Mouse (Mus musculus): Measurements from ENCODE around the gene Aox4. TPM values are rescaled to one million over a fixed set of nuclear protein-coding genes. Genes with fewer than 3 reads are reported as not detected.

Gene Aox4
- total and polyA plus RNA-seq, 3 experiments: 0.05 to 0.27 TPM; not detected in 1

GRCm38 (mm10) chr1:58315532-58315931, 105.3 kb downstream of the Aox4 start:
- TF ChIP-seq ELF1 (IDR thresholded peaks at IDR 0.05; ENCODE audit: low read depth, low read length) (no peak), CHD2 (IDR thresholded peaks at IDR 0.05; ENCODE audit: low read length) (no peak), PAX5 (IDR thresholded peaks at IDR 0.05; ENCODE audit: low read length) (no peak), KAT2A (IDR thresholded peaks at IDR 0.05; ENCODE audit: insufficient replicate concordance, low read length) (no peak), MYC (IDR thresholded peaks at IDR 0.05; ENCODE audit: low read depth, low read length) (no peak), MEF2A (IDR thresholded peaks at IDR 0.05; ENCODE audit: borderline replicate concordance, low read depth, low read length) (no peak), ZNF384 (IDR thresholded peaks at IDR 0.05; ENCODE audit: low read depth, low read length) (no peak), MAX (IDR thresholded peaks at IDR 0.05; ENCODE audit: low read length) (no peak), RCOR1 (conservative IDR thresholded peaks at IDR 0.05; ENCODE audit: low read depth, low read length) (no peak), SIN3A (IDR thresholded peaks at IDR 0.05; ENCODE audit: low read length) (no peak), BHLHE40 (IDR thresholded peaks at IDR 0.05; ENCODE audit: low read depth, low read length) (no peak)
- dilution Hi-C loops (cut with MboI; ENCODE audit: extremely low pct_ligation_motif_present, extremely low pct_unique_long_range_greater_than_20kb, low sequenced_read_pairs): no loop called here
- no peaks in the 10 kb centered on the region for H3K9me3 ChIP-seq (replicated peaks; ENCODE audit: low read length)

More at GRCm38 (mm10) chr1:58315532-58315931, 105.3 kb downstream of the Aox4 start:
- H3K4me1 ChIP-seq (ENCODE audit: control insufficient read depth in 1 of 2, insufficient read depth in 2 of 2): peaks cover 3 to 4% of the 10 kb centered on the region in 2 experiments; a peak in 1 of 4 replicates
- no peak overlapping the region for H3K9ac ChIP-seq (ENCODE audit: insufficient read depth, low read depth)
- H3K27me3 ChIP-seq (replicated peaks): no peaks in the 10 kb centered on the region
- H3K27ac ChIP-seq (ENCODE audit: insufficient read depth, low read depth): no peak overlapping the region
- H3K4me3 ChIP-seq (replicated peaks in 1 of 3; ENCODE audit: low read depth in 2 of 3, low read length in 2 of 3, poor library complexity in 1 of 3): no peak overlapping the region
- H3K4me2 ChIP-seq (ENCODE audit: insufficient read depth, low read depth, poor library complexity, severe bottlenecking): no peak overlapping the region
- no peaks in the 10 kb centered on the region for H3K79me2 ChIP-seq (replicated peaks; ENCODE audit: control insufficient read depth, extremely low read depth, insufficient read depth, poor library complexity, severe bottlenecking)
- in situ Hi-C loops (cut with MboI; ENCODE audit: low pct_ligation_motif_present, low pct_unique_long_range_greater_than_20kb, low sequenced_read_pairs): no loop called here
- DNase-seq (ENCODE audit: extremely low read depth): no peak
- no peaks in the 10 kb centered on the region for H3K36me3 ChIP-seq (replicated peaks in 1 of 2; ENCODE audit: control insufficient read depth in 1 of 2, insufficient read depth in 1 of 2, low read length in 1 of 2)

Other genes with a start within 250 kb of the Aox4 start
- gene Sgo2a, start 214.4 kb upstream of the Aox4 start, total RNA-seq (2012; rRNA removed): 14.4 and 15.1 TPM in 2 replicates
- gene Sgo2a, start 214.4 kb upstream of the Aox4 start, total RNA-seq (2014; rRNA removed): 24.2 and 27.1 TPM in 2 replicates
- 14.6 and 15.1 TPM in 2 replicates for gene Sgo2a, start 214.4 kb upstream of the Aox4 start, polyA plus RNA-seq (2012; ENCODE audit: insufficient read length, low read depth)
- gene Kctd18, start 191.4 kb upstream of the Aox4 start, total RNA-seq (2012; rRNA removed): 10.5 and 12.8 TPM in 2 replicates
- gene Kctd18, start 191.4 kb upstream of the Aox4 start, total RNA-seq (2014; rRNA removed): 19.8 and 22.3 TPM in 2 replicates
- 14.8 and 18.5 TPM in 2 replicates for gene Kctd18, start 191.4 kb upstream of the Aox4 start, polyA plus RNA-seq (2012; ENCODE audit: insufficient read length, low read depth)
- gene Aox1, start 180.5 kb upstream of the Aox4 start, total RNA-seq (2012; rRNA removed): 0.04 TPM in 1 of 2 replicates, not detected in the other
- 0.15 and 0.18 TPM in 2 replicates for gene Aox1, start 180.5 kb upstream of the Aox4 start, total RNA-seq (2014; rRNA removed)
- gene Aox1, start 180.5 kb upstream of the Aox4 start, polyA plus RNA-seq (2012; ENCODE audit: insufficient read length, low read depth): 0.40 TPM in 2 replicates
- gene Aox3, start 97.3 kb upstream of the Aox4 start, total RNA-seq (2012; rRNA removed): 0.08 TPM in 2 replicates
- 0.08 and 0.43 TPM in 2 replicates for gene Aox3, start 97.3 kb upstream of the Aox4 start, total RNA-seq (2014; rRNA removed)
- 0.14 and 0.20 TPM in 2 replicates for gene Aox3, start 97.3 kb upstream of the Aox4 start, polyA plus RNA-seq (2012; ENCODE audit: insufficient read length, low read depth)
- gene Aox2, start 67.9 kb downstream of the Aox4 start, total RNA-seq (2012; rRNA removed): not detected in 2 replicates
- not detected in 2 replicates for gene Aox2, start 67.9 kb downstream of the Aox4 start, total RNA-seq (2014; rRNA removed)
- not detected in 2 replicates for gene Aox2, start 67.9 kb downstream of the Aox4 start, polyA plus RNA-seq (2012; ENCODE audit: insufficient read length, low read depth)
- gene Bzw1, start 182.5 kb downstream of the Aox4 start, total RNA-seq (2012; rRNA removed): 104 and 151 TPM in 2 replicates
- gene Bzw1, start 182.5 kb downstream of the Aox4 start, total RNA-seq (2014; rRNA removed): 252 and 289 TPM in 2 replicates
- gene Bzw1, start 182.5 kb downstream of the Aox4 start, polyA plus RNA-seq (2012; ENCODE audit: insufficient read length, low read depth): 225 and 243 TPM in 2 replicates
- 90.0 and 107 TPM in 2 replicates for gene Clk1, start 213.7 kb downstream of the Aox4 start, total RNA-seq (2012; rRNA removed)
- 209 and 233 TPM in 2 replicates for gene Clk1, start 213.7 kb downstream of the Aox4 start, total RNA-seq (2014; rRNA removed)
- 119 and 126 TPM in 2 replicates for gene Clk1, start 213.7 kb downstream of the Aox4 start, polyA plus RNA-seq (2012; ENCODE audit: insufficient read length, low read depth)
- 34.5 and 40.8 TPM in 2 replicates for gene Nif3l1, start 234.8 kb downstream of the Aox4 start, total RNA-seq (2012; rRNA removed)
- gene Nif3l1, start 234.8 kb downstream of the Aox4 start, total RNA-seq (2014; rRNA removed): 70.1 and 107 TPM in 2 replicates
- 39.6 and 43.5 TPM in 2 replicates for gene Nif3l1, start 234.8 kb downstream of the Aox4 start, polyA plus RNA-seq (2012; ENCODE audit: insufficient read length, low read depth)
- 66.1 and 90.4 TPM in 2 replicates for gene Ppil3, start 235.1 kb downstream of the Aox4 start, total RNA-seq (2012; rRNA removed)
- gene Ppil3, start 235.1 kb downstream of the Aox4 start, total RNA-seq (2014; rRNA removed): 161 and 191 TPM in 2 replicates
- 103 and 114 TPM in 2 replicates for gene Ppil3, start 235.1 kb downstream of the Aox4 start, polyA plus RNA-seq (2012; ENCODE audit: insufficient read length, low read depth)

Measured in CH12.LX (cell line).